Mouse (Mus musculus) hindbrain, embryonic 14.5 days (tissue): Measurements from ENCODE around the gene Mrpl11. TPM values are rescaled to one million over a fixed set of nuclear protein-coding genes. Genes with fewer than 3 reads are reported as not detected.

Experiments used
- ATAC-seq: fragments of 200-750 bp; cut with Nextera tagmentation; 2 replicates; pipeline ENCODE4 v1.8.0; 2017; ENCODE audit warnings: moderate number of reproducible peaks, mild to moderate bottlenecking, moderate TSS enrichment, moderate library complexity; ENCODE audit not compliant: low FRiP score
- DNase-seq: peaks from one replicate; pipeline ENCODE4 v3.0.0-alpha.2; 2015; ENCODE audit warnings: low spot score
- H3K27ac ChIP-seq: fragments of 300-500 bp; sonication (generic); 2 replicates; pipeline ENCODE4 v1.5.1; 2014; ENCODE audit warnings: mild to moderate bottlenecking, moderate library complexity
- H3K27me3 ChIP-seq: fragments of 300-500 bp; sonication (generic); 2 replicates; pipeline ENCODE4 v1.6.1; 2014; ENCODE audit warnings: mild to moderate bottlenecking, low read length, mixed read lengths; ENCODE audit not compliant: control insufficient read depth, insufficient read depth
- H3K36me3 ChIP-seq: fragments of 300-500 bp; sonication (generic); replicated peaks from 2 replicates; pipeline ENCODE4 v1.6.1; 2014; ENCODE audit not compliant: control insufficient read depth, insufficient read depth
- H3K4me1 ChIP-seq: fragments of 300-500 bp; sonication (generic); replicated peaks from 2 replicates; pipeline ENCODE4 v1.6.1; 2014; ENCODE audit warnings: antibody characterized with exemption, low read length, mixed read lengths; ENCODE audit not compliant: control insufficient read depth, insufficient read depth
- H3K4me2 ChIP-seq: fragments of 300-500 bp; sonication (generic); replicated peaks from 2 replicates; pipeline ENCODE4 v1.6.1; 2014; ENCODE audit warnings: mild to moderate bottlenecking, moderate library complexity
- H3K4me3 ChIP-seq: fragments of 300-500 bp; sonication (generic); replicated peaks from 2 replicates; pipeline ENCODE4 v1.5.1; 2014; ENCODE audit warnings: mild to moderate bottlenecking, low read length
- H3K9ac ChIP-seq: fragments of 300-500 bp; sonication (generic); 2 replicates; pipeline ENCODE4 v1.6.1; 2014
- H3K9me3 ChIP-seq: fragments of 300-500 bp; sonication (generic); 2 replicates; pipeline ENCODE4 v1.6.1; 2016; ENCODE audit warnings: low read length; ENCODE audit not compliant: control insufficient read depth
- WGBS: fragments of 180-500 bp; shearing (Covaris S2); extraction: QIAGEN DNeasy Blood & Tissue Kit; methylation state at CpG from one replicate; pipeline ENCODE4 v1.1.7; 2014; 5-methylcytosine and 5-hydroxymethylcytosine counted together
- polyA plus RNA-seq: library from polyadenylated mRNA; unstranded; fragments of >200 nt; fragmentation: Nextera tagmentation; extraction: Ambion mirVana; gene quantifications from 2 replicates; pipeline ENCODE4 v1.2.1, GENCODE M21; 2014

Gene Mrpl11
- polyA plus RNA-seq, 1 experiment from 2014 or later = 119 TPM

GRCm38 (mm10) chr19:4989434-4990255, 27.7 kb downstream of the Mrpl11 start:
- H3K27me3 ChIP-seq = peaks cover 69% of the 10 kb centered on the region

GRCm38 (mm10) chr19:4990256-4990625, 28.3 kb downstream of the Mrpl11 start, which contains the start of gene Npas4:
Npas4 (minus strand) TSS chr19:4990316.
- peaks cover 34% of the 10 kb centered on the region for H3K4me1 ChIP-seq

More at GRCm38 (mm10) chr19:4989434-4990255, 27.7 kb downstream of the Mrpl11 start:
- peak; percentile 83 for ATAC-seq
- peak overlapping the region; percentile 83 for H3K4me2 ChIP-seq
- peak; percentile 80 for DNase-seq
- peaks cover 10% of the 10 kb centered on the region; the same call in 1 of the 2 replicates for H3K36me3 ChIP-seq
- peak overlapping the region; percentile 76 for H3K27ac ChIP-seq
- peak overlapping the region; percentile 71 for H3K9ac ChIP-seq
- peak overlapping the region; percentile 50 for H3K4me3 ChIP-seq
- H3K9me3 ChIP-seq = no peaks in the 10 kb centered on the region
- 9% methylated on average over 44 of the region's 47 CpGs for WGBS
- H3K4me1 ChIP-seq = peaks cover 34% of the 10 kb centered on the region

GRCm38 (mm10) chr19:4990716-4991115, 28.8 kb downstream of the Mrpl11 start:
- Histone ChIP-seq H3K9ac (peak overlapping the region; percentile 71; the same call in 1 of the 2 replicates), H3K4me3 (peak overlapping the region; percentile 50), H3K27ac (no peak overlapping the region; the same call in 1 of the 2 replicates), H3K9me3 (no peaks in the 10 kb centered on the region), H3K36me3 (peaks cover 9% of the 10 kb centered on the region; the same call in 1 of the 2 replicates), H3K4me2 (peak overlapping the region; percentile 83), H3K27me3 (peaks cover 59% of the 10 kb centered on the region), H3K4me1 (peaks cover 34% of the 10 kb centered on the region)
- no peak for ATAC-seq
- WGBS = 2% methylated on average over 20 of the region's 22 CpGs
- no peak for DNase-seq

More at GRCm38 (mm10) chr19:4990256-4990625, 28.3 kb downstream of the Mrpl11 start, which contains the start of gene Npas4:
- Histone ChIP-seq H3K4me2 (peak within 1 kb of the TSS; percentile 83), H3K27me3 (peaks cover 63% of the 10 kb centered on the region), H3K9me3 (no peaks in the 10 kb centered on the region), H3K36me3 (peaks cover 9% of the 10 kb centered on the region; the same call in 1 of the 2 replicates), H3K9ac (peak within 1 kb of the TSS; percentile 71), H3K27ac (peak within 1 kb of the TSS; percentile 76), H3K4me3 (peak within 1 kb of the TSS; percentile 50)
- no peak for ATAC-seq
- WGBS = 16% methylated on average over 4 of the region's 4 CpGs
- DNase-seq = no peak

- Histone ChIP-seq H3K27ac (no peak overlapping the region), H3K9ac (no peak overlapping the region), H3K9me3 (no peaks in the 10 kb centered on the region), H3K4me3 (no peak overlapping the region), H3K27me3 (peaks cover 44% of the 10 kb centered on the region), H3K4me1 (peaks cover 34% of the 10 kb centered on the region), H3K36me3 (no peaks in the 10 kb centered on the region), H3K4me2 (no peak overlapping the region)
- ATAC-seq = no peak
- DNase-seq = no peak
- WGBS = 16% methylated on average over 8 of the region's 8 CpGs
Measured at GRCm38 (mm10) chr19:4992371-4992770, 30.4 kb downstream of the Mrpl11 start.

GRCm38 (mm10) chr19:4992904-4993303, 31.0 kb downstream of the Mrpl11 start:
- 4% methylated on average over 9 of the region's 9 CpGs for WGBS
- Histone ChIP-seq H3K4me1 (peaks cover 36% of the 10 kb centered on the region), H3K4me2 (no peak overlapping the region), H3K27me3 (peaks cover 39% of the 10 kb centered on the region), H3K9ac (no peak overlapping the region), H3K9me3 (no peaks in the 10 kb centered on the region), H3K4me3 (no peak overlapping the region), H3K27ac (no peak overlapping the region), H3K36me3 (no peaks in the 10 kb centered on the region)
- DNase-seq (no peak), ATAC-seq (no peak)

- no peak for DNase-seq
- no peak overlapping the region for H3K4me3 ChIP-seq
- H3K27me3 ChIP-seq = peaks cover 30% of the 10 kb centered on the region
- no peak for ATAC-seq
- H3K27ac ChIP-seq = peak overlapping the region; percentile 40; the same call in 1 of the 2 replicates
- peaks cover 42% of the 10 kb centered on the region for H3K4me1 ChIP-seq
- H3K36me3 ChIP-seq = no peaks in the 10 kb centered on the region
- H3K9me3 ChIP-seq = no peaks in the 10 kb centered on the region
- 45% methylated on average over 5 of the region's 5 CpGs for WGBS
- H3K4me2 ChIP-seq = 0 out of 2 replicates have a peak overlapping the region, but pooled peaks have one; percentile 2
- no peak overlapping the region for H3K9ac ChIP-seq
Measured at GRCm38 (mm10) chr19:4994043-4994442, 32.1 kb downstream of the Mrpl11 start.

GRCm38 (mm10) chr19:4999445-5000140, 37.6 kb downstream of the Mrpl11 start:
- Histone ChIP-seq H3K27ac (no peak overlapping the region), H3K4me1 (peaks cover 30% of the 10 kb centered on the region), H3K4me2 (peak overlapping the region; percentile 20; the same call in 1 of the 2 replicates), H3K36me3 (no peaks in the 10 kb centered on the region), H3K4me3 (no peak overlapping the region), H3K9me3 (no peaks in the 10 kb centered on the region), H3K27me3 (no peaks in the 10 kb centered on the region; the same call in 1 of the 2 replicates), H3K9ac (no peak overlapping the region)
- DNase-seq (no peak), ATAC-seq (no peak)
- 76% methylated on average over 6 of the region's 6 CpGs for WGBS

- ATAC-seq (peak; percentile 96), DNase-seq (peak; percentile 89)
- H3K36me3 ChIP-seq = no peaks in the 10 kb centered on the region
- H3K9ac ChIP-seq = peak overlapping the region; percentile 63
- H3K4me2 ChIP-seq = peak overlapping the region; percentile 59
- H3K9me3 ChIP-seq = no peaks in the 10 kb centered on the region
- WGBS = under 1% methylated on average over 39 of the region's 39 CpGs
- H3K27me3 ChIP-seq = no peaks in the 10 kb centered on the region; the same call in 1 of the 2 replicates
- H3K4me1 ChIP-seq = peaks cover 30% of the 10 kb centered on the region
- peak overlapping the region; percentile 93 for H3K27ac ChIP-seq
- peak overlapping the region; percentile 29 for H3K4me3 ChIP-seq
Measured at GRCm38 (mm10) chr19:5001666-5002406, 39.9 kb downstream of the Mrpl11 start.
